Mouse (Mus musculus) forebrain, embryonic 11.5 days (tissue): ENCODE measurements around the gene Tldc1. TPM values are rescaled to one million over a fixed set of nuclear protein-coding genes. Genes with fewer than 3 reads are reported as not detected.

Source experiments
- ATAC-seq: fragments of 200-750 bp; cut with Nextera tagmentation; replicated peaks from 2 replicates; pipeline ENCODE4 v1.8.0; 2017; ENCODE audit warnings: moderate TSS enrichment; ENCODE audit not compliant: low FRiP score
- DNase-seq: peaks from one replicate; pipeline ENCODE4 v3.0.0-alpha.2; 2017; ENCODE audit warnings: low spot score
- H3K27ac ChIP-seq: fragments of 300-500 bp; sonication (generic); 2 replicates; pipeline ENCODE4 v1.5.1; 2014; ENCODE audit warnings: low read depth, low read length
- H3K27me3 ChIP-seq: fragments of 300-500 bp; sonication (generic); 2 replicates; pipeline ENCODE4 v1.6.1; 2014; ENCODE audit warnings: mild to moderate bottlenecking, low read length, mixed read lengths; ENCODE audit not compliant: control insufficient read depth, insufficient read depth
- H3K36me3 ChIP-seq: fragments of 300-500 bp; sonication (generic); 2 replicates; pipeline ENCODE4 v1.6.1; 2014; ENCODE audit warnings: mild to moderate bottlenecking, low read length, moderate library complexity, mixed read lengths; ENCODE audit not compliant: control insufficient read depth, insufficient read depth
- H3K4me1 ChIP-seq: fragments of 300-500 bp; sonication (generic); replicated peaks from 2 replicates; pipeline ENCODE4 v1.6.1; 2014; ENCODE audit warnings: low read length, mixed read lengths; ENCODE audit not compliant: control insufficient read depth, insufficient read depth
- H3K4me2 ChIP-seq: fragments of 300-500 bp; sonication (generic); 2 replicates; pipeline ENCODE4 v1.6.1; 2014; ENCODE audit warnings: low read depth, mild to moderate bottlenecking, low read length, moderate library complexity, mixed read lengths; ENCODE audit not compliant: severe bottlenecking
- H3K4me3 ChIP-seq: fragments of 300-500 bp; sonication (generic); 2 replicates; pipeline ENCODE4 v1.5.1; 2014; ENCODE audit warnings: low read depth, low read length
- H3K9ac ChIP-seq: fragments of 300-500 bp; sonication (generic); 2 replicates; pipeline ENCODE4 v1.6.1; 2014; ENCODE audit warnings: low read length
- H3K9me3 ChIP-seq: fragments of 300-500 bp; sonication (generic); 2 replicates; pipeline ENCODE4 v1.6.1; 2016; ENCODE audit warnings: low read length, mixed read lengths; ENCODE audit not compliant: control insufficient read depth
- WGBS: fragments of 180-500 bp; shearing (Covaris S2); extraction: QIAGEN DNeasy Blood & Tissue Kit; methylation state at CpG from one replicate; pipeline ENCODE4 v1.1.7; 2014; 5-methylcytosine and 5-hydroxymethylcytosine counted together
- polyA plus RNA-seq: library from polyadenylated mRNA; unstranded; fragments of >200 nt; fragmentation: Nextera tagmentation; extraction: Ambion mirVana; gene quantifications from 2 replicates; pipeline ENCODE4 v1.2.1, GENCODE M21; 2014

Gene Tldc1
- polyA plus RNA-seq, 1 experiment from 2014 or later: 13.4 TPM

- no peak overlapping the region for H3K4me3 ChIP-seq
- no peak for DNase-seq
- WGBS: 58% methylated on average over 7 of the region's 7 CpGs
- no peaks in the 10 kb centered on the region for H3K27me3 ChIP-seq
- no peaks in the 10 kb centered on the region for H3K36me3 ChIP-seq
- no peak overlapping the region for H3K4me2 ChIP-seq
- H3K4me1 ChIP-seq: peaks cover 8% of the 10 kb centered on the region; the same call in 1 of the 2 replicates
- no peak overlapping the region for H3K9ac ChIP-seq
- no peak overlapping the region for H3K27ac ChIP-seq
- no peak for ATAC-seq
- H3K9me3 ChIP-seq: no peaks in the 10 kb centered on the region
Observed at GRCm38 (mm10) chr8:119784676-119785075, 6.5 kb upstream of the Tldc1 start.

DNA sequence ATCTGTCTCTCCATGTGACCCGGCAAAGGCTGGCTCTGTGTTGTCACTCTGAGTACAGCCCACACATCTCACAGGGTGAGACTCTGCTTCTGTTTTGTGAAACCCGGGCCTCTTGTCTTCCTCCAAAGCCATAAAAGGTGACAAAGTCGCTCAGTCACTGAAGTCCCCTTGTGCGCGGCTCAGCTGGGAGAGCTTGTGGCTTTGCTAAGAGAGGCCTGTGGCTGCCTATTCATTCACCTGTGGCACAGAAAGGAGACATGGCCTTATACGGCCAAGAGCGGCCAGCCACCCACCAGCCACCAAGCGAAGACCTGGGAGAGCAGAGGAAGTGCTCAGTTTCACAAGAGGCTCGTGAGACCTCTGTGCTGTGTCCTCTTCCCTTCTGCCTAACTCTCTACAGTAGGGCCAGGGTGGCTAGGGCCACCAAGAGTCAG is 5.9 kb upstream of the Tldc1 start:
- DNase-seq: no peak
- ATAC-seq: no peak
- no peak overlapping the region for H3K4me2 ChIP-seq
- WGBS: 42% methylated on average over 9 of the region's 9 CpGs
- no peak overlapping the region for H3K4me3 ChIP-seq
- H3K27me3 ChIP-seq: no peaks in the 10 kb centered on the region
- no peaks in the 10 kb centered on the region for H3K9me3 ChIP-seq
- peaks cover 8% of the 10 kb centered on the region; the same call in 1 of the 2 replicates for H3K4me1 ChIP-seq
- H3K9ac ChIP-seq: no peak overlapping the region
- H3K36me3 ChIP-seq: no peaks in the 10 kb centered on the region
- no peak overlapping the region for H3K27ac ChIP-seq

- no peaks in the 10 kb centered on the region for H3K9me3 ChIP-seq
- no peak for ATAC-seq
- no peak overlapping the region for H3K4me3 ChIP-seq
- 73% methylated on average over 6 of the region's 6 CpGs for whole genome bisulfite sequencing
- DNase-seq: no peak
- H3K4me1 ChIP-seq: peaks cover 10% of the 10 kb centered on the region; the same call in 1 of the 2 replicates
- no peak overlapping the region for H3K4me2 ChIP-seq
- H3K9ac ChIP-seq: no peak overlapping the region
- H3K27ac ChIP-seq: no peak overlapping the region
- no peaks in the 10 kb centered on the region for H3K36me3 ChIP-seq
- no peaks in the 10 kb centered on the region for H3K27me3 ChIP-seq
Observed at GRCm38 (mm10) chr8:119783579-119783978, 5.4 kb upstream of the Tldc1 start.

GRCm38 (mm10) chr8:119782715-119783114 is 4.5 kb upstream of the Tldc1 start:
- peaks cover 10% of the 10 kb centered on the region; the same call in 1 of the 2 replicates for H3K4me1 ChIP-seq
- no peaks in the 10 kb centered on the region for H3K9me3 ChIP-seq
- ATAC-seq: no peak
- no peak overlapping the region for H3K27ac ChIP-seq
- H3K9ac ChIP-seq: no peak overlapping the region
- H3K27me3 ChIP-seq: no peaks in the 10 kb centered on the region
- 9% methylated on average over 5 of the region's 5 CpGs for WGBS
- no peak overlapping the region for H3K4me3 ChIP-seq
- no peaks in the 10 kb centered on the region for H3K36me3 ChIP-seq
- no peak overlapping the region for H3K4me2 ChIP-seq
- peak; percentile 82 for DNase-seq

DNA sequence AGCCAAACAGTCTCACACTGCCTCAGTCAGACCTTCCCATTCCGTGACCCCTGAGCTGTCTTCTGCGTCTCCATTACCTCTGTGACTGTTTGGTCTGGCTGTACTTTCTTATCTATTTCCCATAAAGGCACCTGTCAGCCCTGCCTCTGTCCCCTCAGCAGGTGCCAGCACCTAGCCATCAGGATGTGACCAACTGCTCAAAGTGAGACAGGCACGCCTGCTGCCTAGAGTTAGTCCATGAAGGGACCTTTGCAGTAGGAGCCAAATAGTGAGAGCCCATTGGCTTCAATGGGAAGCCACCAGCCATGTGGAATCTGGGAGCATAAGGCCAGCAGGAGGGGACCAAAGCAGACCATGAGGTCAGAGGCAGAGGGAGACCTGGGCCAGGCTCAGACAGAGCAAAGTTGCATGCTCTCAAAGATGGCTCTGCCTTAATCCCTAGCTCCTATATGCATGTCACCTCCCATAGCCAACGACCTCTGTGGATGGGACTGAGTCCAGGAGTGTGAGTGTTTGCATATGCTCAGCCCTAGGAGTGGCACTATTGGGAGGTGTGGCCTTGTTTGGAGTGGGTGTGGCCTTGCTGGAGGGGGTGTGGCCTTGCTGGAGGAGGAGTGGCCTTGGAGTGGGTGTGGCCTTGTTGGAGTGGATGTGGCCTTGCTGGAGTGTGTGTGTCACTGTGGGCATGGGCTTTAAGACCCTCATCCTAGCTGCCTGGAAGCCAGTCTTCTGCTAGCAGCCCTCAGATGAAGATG is 3.0 kb upstream of the Tldc1 start:
- DNase-seq: no peak
- Histone ChIP-seq H3K4me3 (no peak overlapping the region), H3K9me3 (no peaks in the 10 kb centered on the region), H3K27me3 (no peaks in the 10 kb centered on the region), H3K27ac (no peak overlapping the region), H3K36me3 (no peaks in the 10 kb centered on the region), H3K4me1 (peaks cover 8% of the 10 kb centered on the region; the same call in 1 of the 2 replicates), H3K4me2 (no peak overlapping the region), H3K9ac (no peak overlapping the region)
- WGBS: 70% methylated on average over 4 of the region's 4 CpGs
- no peak for ATAC-seq

GRCm38 (mm10) chr8:119780402-119781049 is 2.3 kb upstream of the Tldc1 start:
- ATAC-seq (no peak), DNase-seq (no peak)
- 82% methylated on average over 9 of the region's 9 CpGs for WGBS
- no peak overlapping the region for H3K4me2 ChIP-seq
- no peak overlapping the region for H3K4me3 ChIP-seq
- H3K9ac ChIP-seq: no peak overlapping the region
- H3K27me3 ChIP-seq: no peaks in the 10 kb centered on the region
- H3K27ac ChIP-seq: no peak overlapping the region
- no peaks in the 10 kb centered on the region for H3K36me3 ChIP-seq
- H3K9me3 ChIP-seq: no peaks in the 10 kb centered on the region
- H3K4me1 ChIP-seq: 0 out of 2 replicates have a peak, but pooled peaks cover 2% of the 10 kb centered on the region

DNA sequence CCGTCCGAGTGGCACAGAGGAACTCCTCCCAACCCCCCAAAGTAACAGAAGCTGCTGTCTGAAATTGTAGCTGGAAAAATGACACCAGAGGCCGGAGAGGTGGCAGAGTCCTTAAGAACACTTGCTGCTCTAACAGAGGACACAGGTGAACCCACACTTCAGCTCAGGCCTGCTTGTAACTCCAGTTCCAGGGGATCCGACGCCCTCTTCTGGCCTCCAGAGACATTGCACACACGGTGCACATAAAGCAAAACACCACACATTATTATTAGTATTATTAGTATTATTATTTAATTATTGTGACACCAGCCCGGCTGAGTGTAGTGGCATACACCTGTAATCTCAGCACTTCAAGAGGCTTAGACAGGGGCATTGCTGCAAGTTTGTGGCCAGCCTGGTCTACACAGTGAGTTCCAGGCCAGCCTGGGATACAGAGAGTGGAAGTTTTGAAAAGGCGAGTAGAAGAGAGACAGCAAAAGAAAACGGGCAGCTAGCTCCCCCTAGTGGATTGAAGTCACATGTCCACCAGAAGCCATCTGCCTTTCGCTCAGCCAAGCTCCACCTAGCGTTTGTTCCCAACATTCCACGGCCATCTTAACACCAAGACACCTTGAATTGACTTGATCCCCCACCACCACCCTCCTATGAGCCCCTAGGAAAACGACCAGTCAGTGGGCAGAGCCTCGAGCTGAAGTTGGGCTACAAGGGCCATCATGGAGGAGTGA is 959 bp upstream of the Tldc1 start:
- H3K9me3 ChIP-seq: no peaks in the 10 kb centered on the region
- peak overlapping the region; percentile 55 for H3K4me2 ChIP-seq
- H3K4me3 ChIP-seq: no peak overlapping the region
- 26% methylated on average over 14 of the region's 14 CpGs for WGBS
- H3K36me3 ChIP-seq: no peaks in the 10 kb centered on the region
- H3K4me1 ChIP-seq: 0 out of 2 replicates have a peak, but pooled peaks cover 2% of the 10 kb centered on the region
- H3K27ac ChIP-seq: no peak overlapping the region
- no peak; the same call in 1 of the 2 replicates for ATAC-seq
- H3K27me3 ChIP-seq: no peaks in the 10 kb centered on the region
- H3K9ac ChIP-seq: no peak overlapping the region; the same call in 1 of the 2 replicates
- DNase-seq: peak; percentile 88

DNA sequence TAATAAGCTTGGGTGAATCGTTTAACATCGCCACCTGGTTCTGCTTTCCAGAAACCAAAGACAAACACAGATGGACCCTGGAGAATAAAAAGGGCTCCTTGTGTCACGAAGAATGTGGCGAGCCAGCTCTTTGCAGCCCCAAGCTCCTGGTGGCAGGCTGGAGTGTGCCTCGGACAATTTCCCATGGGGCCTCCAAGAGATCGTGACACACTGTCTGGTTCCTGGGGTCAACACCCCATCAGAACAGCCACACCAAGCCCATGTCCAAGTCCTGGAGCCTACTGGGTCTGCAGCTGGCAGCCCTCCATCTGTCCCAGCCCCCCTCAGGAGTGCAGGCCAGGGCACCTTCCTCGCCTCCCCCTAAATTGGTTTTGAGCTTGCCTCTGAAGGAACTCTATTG is 451 bp downstream of the Tldc1 start:
- ATAC-seq: peak; percentile 23
- no peak overlapping the region for H3K27ac ChIP-seq
- 0 out of 2 replicates have a peak, but pooled peaks cover 2% of the 10 kb centered on the region for H3K4me1 ChIP-seq
- no peaks in the 10 kb centered on the region for H3K27me3 ChIP-seq
- DNase-seq: no peak
- peak overlapping the region; percentile 55 for H3K4me2 ChIP-seq
- H3K4me3 ChIP-seq: peak overlapping the region; percentile 45
- 29% methylated on average over 7 of the region's 7 CpGs for WGBS
- H3K9me3 ChIP-seq: no peaks in the 10 kb centered on the region
- no peaks in the 10 kb centered on the region for H3K36me3 ChIP-seq
- H3K9ac ChIP-seq: peak overlapping the region; percentile 68
